Mouse (Mus musculus) adrenal gland, postnatal 4 days (tissue): ENCODE data around the gene Faap100. TPM values are rescaled to one million over a fixed set of nuclear protein-coding genes. Genes with fewer than 3 reads are reported as not detected.
"Not testable (repeated sequence)": the region's sequence is repeated elsewhere in the genome, so short reads cannot be mapped to it uniquely, and the experiment has no call there.

Experiments used
- DNase-seq, 2 experiments: peaks; one replicate each; pipeline ENCODE4 v3.0.0; 2021 to 2022; ENCODE audit warnings: low spot score in 2 of 2, mixed read lengths in 2 of 2
- long read RNA-seq, 2 experiments: library from polyadenylated mRNA; stranded (forward); transcript quantifications; one replicate each; pipeline ENCODE4 v2.0.0; 2021
- total RNA-seq, 2 experiments: library from RNA; stranded (reverse); gene quantifications; 2 replicates each; pipeline ENCODE4 v1.2.3; 2021

Gene Faap100
- total RNA-seq = 10 to 100 TPM; 34.5 to 35.6 TPM
- long read RNA-seq, experiment 1, transcript Faap100-201 (10 exons, 3,193 nt) = major isoform, 20 of 52 reads
- long read RNA-seq, experiment 1, transcript Faap100-204 (9 exons, 3,766 nt) = minor isoform, 5 of 52 reads
- long read RNA-seq, experiment 1, partial matches to known transcripts = 16 of 52 reads
- long read RNA-seq, experiment 1, other reads (novel, unspliced or antisense) = 10 of 52 reads
- long read RNA-seq, experiment 2, transcript Faap100-204 (9 exons, 3,766 nt) = minor isoform, 9 of 127 reads
- long read RNA-seq, experiment 2, transcript Faap100-201 (10 exons, 3,193 nt) = major isoform, 57 of 127 reads
- long read RNA-seq, experiment 2, partial matches to known transcripts = 36 of 127 reads
- long read RNA-seq, experiment 2, other reads (novel, unspliced or antisense) = 23 of 127 reads

DNA sequence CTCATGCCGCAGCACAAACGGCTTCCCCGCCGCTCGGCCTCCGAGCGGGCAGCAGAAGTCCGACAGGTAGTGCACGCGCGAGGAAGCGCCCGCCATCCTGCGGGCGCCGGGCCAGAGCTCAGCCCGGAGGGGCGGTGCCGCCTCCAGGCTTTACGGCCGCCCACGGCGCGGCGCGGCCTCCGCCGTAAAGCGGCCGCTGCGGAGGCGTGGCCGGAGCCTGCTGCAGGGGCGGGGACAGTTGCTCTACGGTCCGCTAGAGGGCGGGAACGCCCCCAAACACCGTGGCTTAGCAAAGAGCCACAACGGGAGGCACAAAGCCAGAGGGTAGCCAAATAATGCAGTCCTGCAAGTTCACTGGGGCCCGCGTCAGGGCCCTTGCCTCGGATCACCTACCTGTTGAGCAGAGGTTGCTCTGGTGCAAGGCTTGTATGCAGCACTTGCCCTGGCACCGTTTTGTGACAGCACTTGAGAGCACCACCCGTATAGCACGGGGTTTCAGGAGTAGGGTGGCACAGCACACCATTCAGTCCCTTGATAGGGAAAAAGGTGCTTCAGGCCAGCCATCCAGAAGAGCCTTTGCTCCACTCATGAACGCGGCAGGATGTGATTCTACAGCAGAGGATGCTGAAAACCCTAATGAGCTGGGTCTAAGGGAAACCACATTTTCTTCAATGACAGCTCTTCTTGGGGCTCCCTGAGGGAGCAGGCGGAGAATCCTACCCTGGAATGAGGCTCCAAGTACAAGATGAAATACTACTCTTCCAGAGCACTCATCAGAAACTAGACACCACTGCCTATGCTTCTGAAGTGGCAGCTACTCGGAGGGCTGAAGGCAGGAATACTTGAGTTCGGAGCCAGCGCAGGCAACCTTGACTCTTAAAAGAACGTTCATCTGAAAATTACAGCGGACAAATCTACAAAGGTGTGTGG lies at the start of gene Faap100:
TSS of gene Faap100 (minus strand) at position 154 of the 930 bp plus-strand sequence.
- peak; percentile 73 to 83 for DNase-seq

DNA sequence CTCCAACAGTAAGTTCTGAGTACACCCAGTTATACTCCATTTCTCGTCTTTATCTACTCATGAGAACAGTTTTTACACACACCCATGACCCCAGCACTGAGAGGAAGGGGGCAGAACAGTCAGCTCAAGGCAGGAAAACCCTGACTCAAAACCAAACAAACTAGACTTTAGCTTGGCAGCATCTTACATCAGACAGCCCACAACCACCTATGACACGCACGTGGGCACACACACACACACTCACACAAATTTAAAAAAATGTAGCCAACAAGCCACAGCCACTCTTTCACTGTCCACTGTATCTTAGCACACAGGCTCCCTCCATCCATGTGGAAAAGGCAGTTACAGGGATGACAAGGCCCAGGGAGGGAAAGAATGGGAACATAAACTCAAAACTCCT lies 48.2 kb upstream of the Faap100 start:
- no peak for DNase-seq

DNA sequence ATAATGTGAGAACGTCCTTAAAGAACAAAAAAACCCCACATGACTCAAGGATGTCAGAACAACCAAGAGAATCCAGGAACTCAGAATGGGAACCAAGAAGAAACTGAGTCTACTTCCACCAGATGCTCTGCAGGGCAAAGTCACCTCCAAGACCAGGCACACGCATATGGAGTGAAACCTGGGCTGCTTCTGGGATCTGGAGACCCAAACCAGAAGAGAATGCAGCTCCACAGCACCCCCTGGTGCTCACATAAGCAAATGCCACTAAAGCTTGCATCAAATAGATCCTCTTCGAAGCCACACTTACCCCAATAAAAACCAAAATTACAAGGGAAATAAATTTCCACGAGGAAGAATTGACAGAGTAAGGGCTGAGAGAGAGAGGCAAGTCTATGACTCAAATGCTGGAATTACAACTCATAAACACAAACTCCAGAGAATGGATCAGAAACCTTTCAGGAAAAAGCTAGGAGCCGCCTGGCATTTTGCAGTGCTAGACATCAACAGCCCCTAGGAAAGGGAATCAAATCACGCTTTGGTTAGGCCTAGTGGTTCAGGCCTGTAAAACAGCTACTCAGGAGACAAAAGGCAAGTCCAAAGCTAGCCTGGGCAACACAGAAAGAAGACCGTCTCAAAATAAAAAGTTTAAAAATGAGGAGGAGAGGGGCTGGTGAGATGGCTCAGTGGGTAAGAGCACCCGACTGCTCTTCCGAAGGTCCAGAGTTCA lies 45.2 kb upstream of the Faap100 start:
- DNase-seq = peak; percentile 27 to 37

DNA sequence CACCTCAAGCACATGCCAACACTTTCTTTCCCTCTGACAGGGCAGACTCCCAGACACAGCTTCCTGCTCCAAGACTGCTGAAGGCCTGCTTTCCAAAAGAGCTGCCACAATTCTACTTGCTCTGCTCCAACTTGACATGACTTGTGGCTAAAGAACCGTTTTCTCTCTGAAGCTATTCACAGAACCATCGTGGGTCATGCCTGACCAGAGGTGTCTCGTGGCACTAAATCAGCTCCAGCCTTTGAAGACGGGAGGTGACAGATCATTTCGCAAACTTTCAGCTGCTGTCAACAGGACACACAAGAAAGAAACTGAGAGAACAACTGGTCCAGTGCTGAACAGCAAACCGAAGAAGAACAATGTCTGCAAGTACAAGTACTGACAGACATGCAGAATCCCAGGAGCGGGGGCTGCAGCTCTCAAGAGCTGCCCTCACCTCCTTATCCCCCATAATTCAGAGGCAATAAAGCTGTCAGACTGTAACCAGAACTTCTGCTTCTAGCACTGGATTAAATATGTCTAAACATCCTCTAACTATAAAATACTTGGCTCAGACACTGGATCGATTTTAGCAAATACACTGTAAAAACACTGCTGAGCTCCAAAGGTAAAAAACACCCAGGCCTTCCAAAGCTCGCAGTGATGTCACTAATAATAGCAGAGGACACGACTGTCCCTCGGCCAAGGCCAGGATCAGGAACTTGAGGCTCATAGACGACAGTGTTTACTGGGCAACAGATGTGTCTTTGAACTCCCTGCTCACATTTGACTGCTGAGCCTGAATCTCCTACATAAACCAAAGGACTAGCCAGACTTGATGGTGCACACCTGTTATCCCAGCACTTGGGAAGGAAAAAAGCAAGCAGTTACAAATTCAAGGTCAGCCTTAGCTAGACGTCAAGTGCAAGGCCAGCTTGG lies 44.3 kb upstream of the Faap100 start:
- no peak for DNase-seq

DNA sequence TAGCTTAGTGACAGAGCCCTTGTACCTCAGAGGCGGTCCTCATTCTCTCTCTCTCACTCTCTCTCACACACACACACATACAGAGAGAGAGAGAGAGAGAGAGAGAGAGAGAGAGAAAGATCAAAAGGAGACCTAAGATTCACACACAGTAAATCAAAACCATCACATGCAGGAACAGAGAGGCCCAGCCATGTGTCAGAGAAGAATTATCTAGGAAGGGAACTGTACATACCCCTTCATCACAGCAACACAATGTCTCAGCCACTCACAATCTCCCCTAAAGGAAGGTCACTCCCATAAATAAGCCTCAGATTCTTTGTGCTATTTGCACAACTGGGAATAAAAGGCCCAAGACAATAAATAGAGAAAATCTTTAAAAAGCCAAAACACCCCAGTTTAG lies 40.0 kb upstream of the Faap100 start:
- no peak for DNase-seq

DNA sequence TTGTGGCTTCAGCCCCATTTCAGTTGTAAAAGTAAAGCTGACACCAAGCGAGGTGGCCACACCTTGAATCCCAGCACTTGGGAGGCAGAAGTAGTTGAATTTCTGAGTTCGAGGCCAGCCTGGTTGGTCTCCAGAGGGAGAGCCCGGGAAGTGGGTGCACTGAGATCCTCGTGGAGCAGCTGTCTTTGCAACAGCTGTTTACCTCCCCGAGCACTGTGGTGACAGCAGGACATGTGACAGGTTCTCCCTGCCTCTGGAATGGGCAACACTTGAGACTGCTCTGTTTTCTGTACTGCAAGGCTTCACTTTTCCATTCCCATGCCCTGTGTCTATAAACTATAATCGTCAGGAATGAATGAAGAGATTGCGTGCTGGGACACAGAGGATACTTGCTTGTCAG lies 39.3 kb upstream of the Faap100 start:
- no peak for DNase-seq

DNA sequence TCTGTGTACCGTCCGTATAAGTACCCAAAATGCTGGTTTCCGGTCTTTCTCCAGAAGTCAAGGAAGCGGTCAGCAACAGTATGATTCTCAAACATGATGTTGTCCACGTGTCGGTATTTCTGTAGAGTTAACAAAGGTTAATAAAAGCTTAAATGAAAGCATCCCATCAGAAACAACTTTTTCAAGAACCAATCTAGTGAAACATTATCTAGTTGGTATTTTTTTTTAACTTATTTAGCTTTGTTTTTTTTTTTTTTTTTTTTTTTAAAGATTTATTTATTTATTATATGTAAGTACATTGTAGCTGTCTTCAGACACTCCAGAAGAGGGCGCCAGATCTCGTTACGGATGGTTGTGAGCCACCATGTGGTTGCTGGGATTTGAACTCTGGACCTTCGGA lies 35.1 kb upstream of the Faap100 start:
- DNase-seq = not testable (repeated sequence)

DNA sequence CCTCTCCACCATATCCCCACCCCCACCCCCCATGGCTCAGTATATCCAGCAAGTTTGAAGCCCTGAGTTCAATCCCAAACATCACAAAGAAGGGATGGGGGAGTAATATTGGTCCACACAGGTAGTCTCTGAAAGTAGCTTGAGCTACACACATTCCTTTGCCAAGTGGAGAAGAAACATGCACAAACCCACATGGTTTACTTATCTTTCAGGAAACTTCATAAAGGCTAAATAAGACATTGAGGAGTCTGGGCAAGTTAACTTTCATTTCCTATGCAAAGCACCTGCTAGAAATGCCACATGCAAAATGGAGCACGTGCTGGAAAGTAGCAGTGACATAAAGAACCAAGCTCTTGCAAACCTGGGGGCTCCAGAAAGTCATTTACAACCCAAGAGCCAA lies 27.9 kb upstream of the Faap100 start:
- no peak for DNase-seq

DNA sequence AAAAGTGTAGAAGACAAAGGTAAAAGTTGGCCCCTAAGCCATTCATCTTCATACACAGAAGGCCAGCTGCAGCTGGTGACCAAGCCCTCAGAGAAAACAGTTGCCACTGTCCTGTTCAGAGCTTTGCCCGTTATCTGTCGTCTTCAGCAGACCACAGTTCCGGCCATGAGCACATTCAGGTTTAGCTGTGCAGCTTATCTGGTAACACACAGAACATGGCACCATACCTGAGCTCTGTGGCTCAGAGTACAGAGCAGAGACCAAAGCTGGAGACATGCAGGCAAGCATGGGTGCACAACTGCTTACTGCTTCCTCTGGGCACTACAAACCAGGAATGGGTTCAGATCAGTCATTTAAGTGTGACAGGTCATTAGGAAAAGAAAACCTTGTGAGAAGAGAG lies 27.3 kb upstream of the Faap100 start:
- DNase-seq = no peak

DNA sequence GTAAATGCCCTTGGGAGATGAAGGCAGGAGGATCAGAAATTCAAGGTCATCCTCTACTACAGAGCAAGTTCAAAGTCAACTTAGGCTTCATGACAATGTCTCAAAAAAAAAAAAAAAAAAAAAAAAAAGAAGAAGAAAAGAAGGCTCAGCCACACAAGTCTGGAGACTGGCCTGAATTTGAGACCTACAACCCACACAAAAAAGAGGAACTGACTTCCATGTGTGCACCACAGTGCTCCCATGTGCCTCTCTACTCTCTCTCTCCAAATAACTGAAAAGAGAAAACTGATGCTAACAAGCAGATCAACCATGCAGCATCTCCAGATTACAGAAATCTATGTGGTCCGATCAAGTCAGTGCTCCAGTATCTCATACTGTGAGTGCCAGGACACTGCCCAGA lies 26.2 kb upstream of the Faap100 start:
- no peak for DNase-seq

DNA sequence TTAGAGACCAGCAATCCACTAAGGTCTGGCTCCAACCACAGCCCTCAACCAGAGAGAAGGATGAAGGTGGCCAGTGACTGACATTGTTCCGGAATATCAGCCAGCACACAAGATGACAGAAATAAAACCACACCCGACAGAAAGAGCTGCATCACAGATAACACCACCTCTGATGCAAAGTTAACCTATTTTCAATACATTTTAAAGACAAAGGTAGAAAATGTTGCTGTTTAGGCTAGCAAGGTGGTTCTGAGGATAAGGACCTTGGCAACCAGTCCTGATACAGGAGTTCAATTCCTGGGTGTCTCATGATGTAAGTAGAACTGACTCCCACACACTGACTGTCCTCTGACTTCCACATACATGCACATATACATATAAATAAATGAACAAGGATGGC lies 20.8 kb upstream of the Faap100 start:
- DNase-seq = no peak

DNA sequence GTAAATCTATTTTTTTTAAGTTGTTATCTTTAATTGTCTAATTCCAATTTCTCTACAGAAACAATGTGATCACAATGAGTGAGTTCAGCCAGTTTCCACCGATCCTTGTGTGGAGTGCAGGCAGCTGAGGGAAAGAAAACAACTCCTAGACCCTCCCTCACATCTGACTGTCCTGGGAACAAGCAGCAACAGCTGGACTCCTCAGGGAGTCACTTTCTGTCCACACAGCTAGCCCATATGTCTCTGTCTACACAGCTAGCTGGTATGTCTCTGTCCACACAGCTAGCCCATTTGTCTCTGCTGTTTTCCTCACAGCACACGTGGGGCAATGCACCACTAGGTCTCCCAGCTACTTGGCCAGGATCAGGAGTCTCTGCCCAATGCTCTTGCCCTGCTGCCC lies 19.0 kb upstream of the Faap100 start:
- no peak for DNase-seq

DNA sequence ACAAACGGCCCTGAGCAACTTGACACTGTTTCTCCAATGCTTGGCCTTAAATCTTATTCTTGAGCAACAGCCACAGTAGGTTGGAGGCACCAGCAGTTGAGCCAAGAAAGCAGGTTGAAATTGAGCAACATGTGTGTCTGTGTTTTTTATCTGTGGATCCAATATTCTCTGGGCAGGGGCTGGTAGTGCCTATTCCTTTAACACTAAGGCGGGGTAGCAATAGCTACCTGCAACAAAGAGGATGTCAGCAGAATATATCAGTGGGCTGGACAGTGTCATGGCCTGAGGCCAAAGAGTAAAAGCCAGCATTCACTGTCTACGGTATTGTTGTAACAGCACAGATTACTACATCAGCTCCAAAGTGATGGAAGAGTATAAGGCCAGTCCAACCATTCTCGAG lies 17.1 kb upstream of the Faap100 start:
- DNase-seq = no peak

DNA sequence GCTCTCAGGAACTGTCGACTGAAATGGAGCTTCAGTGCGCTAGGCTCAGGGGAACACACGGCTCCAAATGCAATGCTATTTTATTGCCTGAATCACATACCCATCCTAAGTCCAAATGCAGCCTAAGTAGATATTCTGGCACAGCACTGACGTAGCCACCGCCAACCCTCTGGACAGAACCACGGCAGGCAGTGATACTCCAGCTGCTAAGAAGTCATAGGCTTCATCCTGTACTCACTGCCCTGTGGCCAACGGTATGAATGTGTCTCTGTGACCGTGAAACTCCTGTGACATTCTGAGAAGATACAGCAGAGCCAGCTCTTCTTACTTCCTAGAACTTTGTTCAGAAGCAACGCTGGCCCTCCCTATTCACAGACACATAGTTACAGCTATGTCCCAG lies 10.0 kb upstream of the Faap100 start:
- DNase-seq = no peak

DNA sequence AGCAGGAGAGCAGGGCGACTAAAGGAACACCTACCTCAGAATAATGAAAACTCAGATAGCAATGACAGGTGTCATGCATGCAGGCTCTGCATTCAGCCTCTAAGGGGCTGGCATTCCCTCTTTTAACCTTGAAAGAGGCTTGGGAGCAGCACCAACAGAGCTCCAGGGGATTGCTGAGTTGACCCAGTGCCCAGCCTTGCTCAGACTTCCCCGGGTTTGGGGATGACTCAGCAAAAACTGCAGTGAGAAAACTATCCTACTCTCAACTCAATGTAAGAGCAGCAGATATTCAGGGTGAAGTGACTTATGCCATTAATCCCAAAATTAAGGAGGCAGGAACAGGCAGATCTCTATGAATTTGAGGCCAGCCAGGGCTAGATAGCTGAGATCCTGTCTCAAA lies 8.6 kb upstream of the Faap100 start:
- DNase-seq = no peak

DNA sequence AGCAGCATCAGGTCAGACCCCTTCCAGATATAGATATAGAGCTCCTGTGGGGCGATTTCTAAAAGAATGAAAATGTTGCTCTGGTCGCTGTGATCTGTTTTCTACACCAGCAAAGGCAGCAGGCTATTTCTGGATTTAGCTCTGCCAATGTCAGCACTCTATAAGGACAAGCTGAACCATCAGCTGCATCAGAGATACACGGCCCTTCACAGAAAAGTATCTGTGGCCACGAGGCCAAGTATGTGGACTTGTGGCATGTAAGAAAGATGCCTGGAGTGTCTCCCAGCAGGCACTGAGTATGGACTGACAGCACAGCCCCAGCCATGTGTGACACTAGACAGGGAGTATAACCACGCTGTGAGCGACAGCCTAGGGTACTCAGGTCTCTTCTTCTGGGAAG lies 8.1 kb upstream of the Faap100 start:
- DNase-seq = no peak

DNA sequence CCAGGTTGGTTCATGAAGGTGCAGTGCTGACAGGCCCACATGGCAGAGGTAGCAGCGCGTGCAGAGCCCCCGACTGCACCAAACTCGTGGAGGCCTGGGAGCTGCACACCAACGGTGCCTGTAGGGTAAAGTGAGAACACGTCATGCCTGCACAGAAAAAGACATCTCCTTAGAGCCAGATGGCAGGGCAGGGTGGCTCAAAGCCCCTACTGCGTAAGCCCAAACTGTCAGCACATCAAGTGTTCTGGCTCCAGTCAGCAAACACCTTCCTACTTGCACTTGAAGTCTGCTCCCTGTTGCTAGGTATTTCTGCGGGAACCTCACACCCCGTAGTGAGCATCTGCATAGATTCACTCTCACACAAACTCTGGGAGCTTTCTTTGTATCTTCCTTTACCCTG lies 3.9 kb upstream of the Faap100 start:
- no peak for DNase-seq

DNA sequence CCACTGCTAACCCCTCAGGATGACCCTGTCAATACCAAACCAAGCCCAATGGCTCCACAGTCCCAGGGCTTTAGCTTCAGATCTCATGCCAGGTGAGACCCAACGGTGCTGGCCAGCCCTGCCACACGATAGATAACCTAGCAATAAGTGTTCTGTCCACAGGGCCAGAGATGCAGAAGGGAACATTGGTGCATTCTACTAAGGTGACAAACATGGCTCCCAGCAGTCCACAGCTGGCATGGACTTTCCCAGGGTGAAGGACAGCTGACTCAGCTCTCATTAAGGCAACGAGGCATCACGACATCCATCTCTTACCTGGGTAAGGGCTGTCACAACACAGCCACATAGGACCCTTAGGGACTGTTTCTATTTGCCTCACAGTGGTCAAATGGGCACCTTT lies 2.6 kb upstream of the Faap100 start:
- DNase-seq = no peak

DNA sequence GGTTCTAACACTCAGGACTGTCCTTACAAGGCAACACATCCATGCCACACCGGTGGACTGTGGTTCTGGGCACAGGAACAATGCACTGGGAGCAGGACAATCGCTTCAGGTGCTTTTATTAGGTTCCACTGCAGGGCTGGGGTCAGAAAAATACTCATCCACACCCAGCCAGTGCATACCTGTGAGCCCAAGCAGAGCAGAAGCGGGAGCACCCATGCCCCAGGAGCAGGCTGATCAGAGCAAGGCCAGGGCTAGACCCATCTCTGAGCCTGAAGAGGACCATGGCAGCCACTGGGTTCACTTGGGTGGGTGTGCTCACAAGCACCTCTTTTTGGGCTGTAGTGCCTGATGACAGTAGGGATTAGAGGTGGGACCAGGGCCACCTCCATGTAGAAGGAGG lies 1.7 kb upstream of the Faap100 start:
- DNase-seq = no peak

DNA sequence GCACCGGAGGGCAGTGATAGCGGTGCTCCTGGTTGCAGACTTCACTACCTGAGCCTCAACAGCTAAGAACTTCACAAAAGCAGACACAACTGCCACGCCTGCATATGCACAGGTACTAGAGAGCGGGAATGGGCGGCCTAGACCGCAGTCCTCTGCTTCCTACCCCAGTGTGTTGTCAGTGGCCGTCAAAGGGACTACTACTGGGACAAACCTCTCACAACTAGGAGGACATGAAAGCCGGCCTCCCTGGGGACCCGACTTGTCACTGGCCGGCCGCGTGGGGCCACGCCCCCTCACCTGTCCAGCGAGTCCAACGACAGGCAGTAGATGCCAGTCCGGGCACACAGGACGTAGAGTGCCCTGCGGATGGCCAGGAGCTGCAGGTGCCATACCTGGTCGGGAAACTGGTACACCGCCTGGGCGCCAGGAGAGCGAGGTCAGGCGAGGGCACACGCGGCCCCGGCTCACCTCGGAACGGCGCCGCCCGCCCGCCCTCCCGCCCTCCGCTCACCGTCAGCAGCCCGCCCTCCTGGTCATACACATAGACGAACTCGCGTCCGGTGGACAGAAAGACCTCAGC lies 443 bp downstream of the Faap100 start:
- no peak for DNase-seq
